Mouse (Mus musculus): ENCODE results near the gene Dnajc4. TPM values are rescaled to one million over a fixed set of nuclear protein-coding genes. Genes with fewer than 3 reads are reported as not detected.

Gene Dnajc4
- total RNA-seq (2021): 10 to 100 TPM; 21.9 to 22.9 TPM

DNA sequence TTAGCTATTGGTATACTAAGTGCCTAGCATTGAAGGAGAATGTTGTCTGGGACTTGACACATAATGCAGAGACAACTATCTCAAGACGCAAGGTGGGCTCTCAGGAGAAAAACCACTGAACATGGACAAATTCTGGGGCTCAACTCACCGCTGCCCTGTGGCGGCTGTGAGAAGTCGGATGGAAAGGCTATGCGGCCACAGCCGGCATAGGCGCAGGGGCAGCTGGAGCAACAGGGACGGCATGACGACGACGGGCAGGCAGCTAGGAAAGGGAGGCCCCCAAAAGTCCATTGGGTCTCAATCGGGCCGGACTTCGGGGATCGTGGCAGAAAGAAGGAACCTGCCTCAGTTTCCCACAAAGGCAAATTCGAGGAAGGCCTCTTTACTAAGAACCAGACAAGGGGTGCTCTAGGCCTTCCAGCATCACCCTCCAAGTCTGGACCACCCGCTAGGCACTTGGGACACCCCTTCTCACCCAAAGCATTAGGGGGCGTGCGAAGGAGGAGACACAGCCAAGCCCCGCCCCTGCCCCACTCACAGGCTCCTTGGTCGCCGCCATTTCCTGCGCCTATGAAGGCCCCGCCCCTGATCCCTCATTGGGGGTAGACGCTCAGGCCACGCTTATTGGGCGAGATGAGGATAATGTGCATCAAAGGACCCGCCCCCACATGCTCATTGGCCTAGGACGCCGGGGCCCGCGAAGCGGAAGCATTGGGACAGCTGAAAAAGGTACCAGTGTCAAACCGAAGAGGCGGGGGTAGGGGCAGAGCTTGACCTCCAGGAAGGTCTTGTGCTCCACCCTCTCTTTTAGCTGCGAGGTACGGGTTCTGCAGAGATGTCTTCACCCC is at the start of gene Dnajc4:
Gene Dnajc4, minus strand, starts transcription at position 562 of the 848 bp plus-strand sequence.
- DNase-seq: peak; percentile 93

DNA sequence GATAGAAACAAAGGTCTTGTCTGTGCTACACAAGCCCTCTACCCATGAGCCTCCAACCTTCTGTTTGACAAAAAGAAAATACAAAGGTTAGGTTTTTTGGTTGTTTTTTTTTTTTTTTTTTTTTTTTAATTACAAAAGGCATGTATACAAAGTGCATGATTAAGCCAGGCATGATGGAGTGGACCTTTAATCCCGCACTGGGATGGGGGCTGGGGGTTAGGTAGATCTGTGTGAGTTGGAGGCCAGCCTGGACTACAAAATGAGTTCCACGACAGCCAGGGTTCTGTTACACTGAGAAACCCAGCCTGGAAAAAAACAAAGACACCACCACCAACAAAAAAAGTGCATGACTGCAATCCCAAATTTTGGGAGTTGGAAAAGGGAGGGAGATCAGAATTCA is 48.8 kb upstream of the Dnajc4 start:
- no peak for DNase-seq

DNA sequence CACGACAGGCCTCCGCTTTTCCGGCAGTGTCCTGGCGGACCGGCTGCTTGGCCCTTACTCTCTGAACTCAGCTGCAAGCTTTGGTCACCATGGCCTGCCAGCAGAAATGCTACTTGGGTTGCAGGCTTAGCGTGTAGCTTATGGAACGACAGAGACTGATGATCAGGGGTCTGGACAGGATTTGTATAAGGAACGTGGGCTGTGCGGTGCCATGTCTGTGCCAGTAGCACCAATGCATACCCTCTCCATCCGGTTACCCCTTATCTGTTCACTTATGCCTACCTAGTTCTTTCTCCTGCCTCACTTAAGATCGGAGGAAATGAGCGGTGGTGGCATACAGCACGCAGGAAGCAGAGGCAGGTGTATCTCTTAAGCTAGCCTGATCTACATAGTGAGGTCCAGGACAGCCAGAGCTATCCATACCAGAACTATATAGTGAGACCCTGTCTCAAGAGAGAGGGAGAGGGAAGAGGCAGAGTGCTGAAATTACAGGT is 48.3 kb upstream of the Dnajc4 start:
- DNase-seq: no peak

GRCm38 (mm10) chr19:7039841-7040636 is 47.7 kb upstream of the Dnajc4 start, which contains the start of gene Stip1:
Gene Stip1 (minus strand): TSS chr19:7039967.
- peak; percentile 99 for DNase-seq

GRCm38 (mm10) chr19:7039088-7039720 is 46.8 kb upstream of the Dnajc4 start:
- peak in 1 of 2 experiments; percentile 42 for DNase-seq

- DNase-seq: no peak
Measured at GRCm38 (mm10) chr19:7034006-7034405, 41.6 kb upstream of the Dnajc4 start.

DNA sequence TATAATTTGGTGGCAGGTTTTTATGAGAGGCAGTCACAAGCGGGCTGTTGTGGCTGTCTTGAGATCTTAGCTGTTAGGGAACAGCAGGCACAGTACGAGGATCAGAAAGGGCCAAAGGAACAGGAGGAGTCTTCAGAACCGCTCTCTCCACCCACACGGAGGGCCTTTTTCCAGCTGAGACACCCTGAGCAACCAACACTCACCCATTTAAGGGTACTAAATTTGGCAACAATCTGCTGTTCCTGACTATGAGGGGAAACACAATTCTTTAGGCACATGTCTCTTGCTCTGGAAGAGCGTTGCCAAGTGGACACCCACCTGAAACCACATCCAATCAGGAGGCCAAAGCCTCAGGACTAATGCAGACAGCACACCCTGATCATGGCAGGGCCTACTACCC is 37.2 kb upstream of the Dnajc4 start:
- no peak for DNase-seq

GRCm38 (mm10) chr19:7020224-7020641 is 27.9 kb upstream of the Dnajc4 start:
- no peak for DNase-seq

DNA sequence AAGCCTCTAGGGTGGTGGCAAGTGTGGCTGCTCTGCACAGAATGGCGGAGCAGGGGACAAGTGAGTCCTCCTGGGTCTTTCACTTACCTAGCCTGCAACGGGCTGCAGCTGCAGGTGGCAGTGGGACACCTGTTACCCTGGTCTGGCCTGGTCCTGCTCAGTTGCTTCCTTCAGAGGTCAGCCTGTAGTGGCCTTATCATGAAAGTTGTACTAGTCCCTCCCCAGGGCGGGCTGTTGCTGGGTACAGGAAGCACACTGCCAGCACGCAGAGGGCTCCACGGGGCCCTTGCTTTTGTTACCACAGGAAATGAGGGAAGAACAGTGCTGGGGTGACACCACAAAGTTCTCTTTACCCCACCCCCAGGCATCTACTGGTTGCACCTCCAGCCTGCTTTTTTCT is 26.8 kb upstream of the Dnajc4 start, which contains the start of gene Fermt3:
Gene Fermt3, minus strand, starts transcription at position 279 of the 400 bp plus-strand sequence.
- no peak for DNase-seq

DNA sequence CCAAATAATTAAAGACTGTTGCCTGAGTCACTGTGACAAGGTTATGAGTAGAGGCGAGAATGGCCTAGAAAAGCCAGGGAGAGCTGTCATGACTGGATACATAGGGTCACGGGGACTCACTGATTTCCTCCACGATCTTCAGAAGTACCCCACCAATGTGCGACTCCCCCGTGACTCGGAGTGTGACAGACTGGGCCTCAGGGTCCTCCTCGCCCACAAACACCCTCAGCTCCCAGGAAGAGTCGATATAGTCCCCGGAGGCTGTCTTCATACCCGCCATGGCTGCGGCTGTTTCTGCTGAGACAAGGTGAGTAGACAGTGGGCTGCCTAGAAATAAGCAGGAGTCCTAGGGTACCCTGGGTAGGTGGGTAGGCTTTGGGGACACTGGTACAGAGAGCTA is 26.2 kb upstream of the Dnajc4 start:
- DNase-seq: no peak

DNA sequence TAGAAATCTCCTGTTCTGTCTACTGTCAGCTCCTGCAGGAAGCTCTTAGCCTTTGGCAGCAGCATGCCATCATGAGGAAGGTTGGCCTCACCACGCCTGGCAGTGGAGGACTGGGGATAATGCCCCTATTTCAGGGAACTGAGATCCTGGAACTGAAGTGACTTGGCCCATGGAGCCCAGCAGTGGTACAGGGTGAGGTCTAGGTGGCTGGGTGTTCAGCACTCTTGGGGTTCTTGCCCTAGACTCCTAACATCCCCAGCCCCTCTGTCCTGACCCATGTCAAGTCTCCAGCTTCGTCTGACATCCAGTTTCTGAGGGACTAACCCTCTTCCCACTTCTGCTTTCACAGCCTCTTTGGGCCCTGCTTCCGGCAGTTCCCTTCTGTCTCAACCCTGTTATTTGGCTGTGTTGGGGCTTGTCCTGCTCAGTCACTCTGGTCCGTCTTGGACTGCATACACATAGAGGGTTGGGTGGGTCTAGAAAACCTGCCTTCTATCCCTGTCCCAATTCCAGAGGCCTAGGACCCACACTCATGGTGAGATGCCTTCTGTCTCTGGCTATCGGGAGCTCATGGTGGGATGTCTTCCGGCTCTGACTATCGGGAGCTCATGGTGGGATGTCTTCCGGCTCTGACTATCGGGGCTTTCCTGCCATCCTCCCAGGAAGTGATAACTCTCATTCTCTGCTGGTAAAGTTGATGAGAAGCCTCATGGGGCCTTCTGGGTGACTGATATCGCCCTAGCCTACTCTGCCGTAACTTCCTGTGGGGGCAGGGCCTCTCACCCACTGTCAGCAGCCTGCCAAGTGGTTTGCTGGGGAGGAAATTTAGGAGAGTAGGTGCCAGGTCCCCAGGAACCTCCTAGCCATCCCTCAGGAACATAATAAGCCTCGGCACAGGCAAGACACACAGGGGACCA is 25.4 kb upstream of the Dnajc4 start:
- no peak for DNase-seq

DNA sequence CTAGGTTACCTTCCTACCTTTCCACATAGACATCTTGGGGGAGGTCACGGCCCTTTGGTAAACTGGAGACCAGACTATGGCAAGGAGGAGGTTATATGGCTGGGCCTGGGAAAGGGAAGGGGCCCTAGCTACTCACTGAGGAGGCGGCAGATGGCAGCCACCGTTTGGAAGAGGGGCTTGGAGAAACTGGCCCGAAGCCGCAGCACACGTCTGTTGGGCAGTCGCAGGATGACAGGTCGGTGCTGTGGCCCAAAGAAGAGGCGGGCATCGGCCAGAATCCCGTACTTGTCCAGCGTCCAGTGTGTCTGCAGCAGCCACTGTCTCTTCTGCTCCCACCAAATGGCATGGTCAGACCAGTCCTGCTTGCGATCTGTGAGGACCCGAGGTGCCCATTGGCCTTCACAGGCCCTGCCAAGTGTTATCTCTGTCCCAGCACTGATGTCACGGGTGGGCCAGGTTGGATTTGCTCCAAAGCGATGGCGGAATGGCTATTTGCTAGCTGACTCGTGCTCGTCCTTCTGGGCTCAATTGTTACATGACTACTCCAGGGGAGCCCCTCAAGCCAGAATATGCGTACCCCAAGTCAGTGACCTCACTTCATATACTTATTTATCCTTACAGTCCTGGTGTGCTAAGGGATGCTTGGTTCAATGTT is 22.2 kb upstream of the Dnajc4 start:
- DNase-seq: no peak

GRCm38 (mm10) chr19:7013984-7014383 is 21.6 kb upstream of the Dnajc4 start:
- no peak for DNase-seq

DNA sequence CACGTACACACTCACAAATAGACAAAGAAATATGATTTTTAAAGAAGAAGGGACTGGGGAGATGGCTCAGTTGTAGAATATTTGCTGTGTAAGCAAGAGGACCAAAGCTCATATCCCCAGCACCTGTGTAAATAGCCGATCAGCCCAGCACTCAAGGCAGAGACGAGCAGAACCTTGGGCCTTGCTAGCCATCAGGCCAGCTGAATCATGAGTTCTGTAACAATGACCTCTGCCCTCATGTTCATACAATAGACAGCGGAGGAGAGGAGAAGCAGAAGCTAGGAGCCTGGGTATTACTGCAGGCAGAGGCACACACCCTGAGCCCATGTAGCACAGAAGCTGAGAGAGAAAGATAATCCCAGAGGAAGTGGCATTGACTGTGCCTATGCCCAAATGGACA is 20.1 kb upstream of the Dnajc4 start:
- no peak for DNase-seq

- no peak for DNase-seq
Measured at GRCm38 (mm10) chr19:7006892-7007593, 14.7 kb upstream of the Dnajc4 start.

DNA sequence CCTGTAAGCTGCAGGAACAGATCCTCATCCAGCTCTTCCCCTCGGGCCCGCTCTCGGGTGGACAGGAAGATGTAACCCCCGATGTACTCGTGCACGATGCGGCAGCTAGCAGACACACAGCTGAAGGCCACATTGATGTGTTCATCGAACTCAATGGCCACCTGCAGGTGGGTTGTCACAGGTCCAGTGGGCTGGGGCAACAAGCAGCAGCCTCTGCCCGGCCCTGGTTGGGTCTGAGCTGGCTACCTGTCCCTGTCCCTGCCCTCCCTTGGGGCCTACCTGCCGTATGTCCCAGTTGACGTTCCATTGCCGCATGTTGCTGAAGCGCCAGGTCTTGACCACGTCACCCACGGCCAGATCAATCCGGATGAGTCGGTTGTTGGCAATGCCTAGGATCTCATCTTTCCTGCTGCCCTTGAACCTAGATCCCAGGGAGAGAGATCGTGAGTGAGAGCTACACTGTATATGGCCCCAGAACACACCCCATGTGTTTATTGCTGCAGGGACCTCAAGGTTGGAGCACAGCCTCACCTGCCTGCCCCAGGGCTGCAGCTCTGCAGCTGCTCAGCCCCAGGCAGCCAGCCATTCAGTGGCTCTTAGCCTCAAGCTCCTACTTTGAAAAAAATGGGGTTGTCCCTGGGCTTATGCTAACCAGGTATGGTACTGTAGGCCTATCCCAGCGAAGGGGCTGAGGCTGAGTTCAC is 7.1 kb upstream of the Dnajc4 start:
- DNase-seq: no peak

DNA sequence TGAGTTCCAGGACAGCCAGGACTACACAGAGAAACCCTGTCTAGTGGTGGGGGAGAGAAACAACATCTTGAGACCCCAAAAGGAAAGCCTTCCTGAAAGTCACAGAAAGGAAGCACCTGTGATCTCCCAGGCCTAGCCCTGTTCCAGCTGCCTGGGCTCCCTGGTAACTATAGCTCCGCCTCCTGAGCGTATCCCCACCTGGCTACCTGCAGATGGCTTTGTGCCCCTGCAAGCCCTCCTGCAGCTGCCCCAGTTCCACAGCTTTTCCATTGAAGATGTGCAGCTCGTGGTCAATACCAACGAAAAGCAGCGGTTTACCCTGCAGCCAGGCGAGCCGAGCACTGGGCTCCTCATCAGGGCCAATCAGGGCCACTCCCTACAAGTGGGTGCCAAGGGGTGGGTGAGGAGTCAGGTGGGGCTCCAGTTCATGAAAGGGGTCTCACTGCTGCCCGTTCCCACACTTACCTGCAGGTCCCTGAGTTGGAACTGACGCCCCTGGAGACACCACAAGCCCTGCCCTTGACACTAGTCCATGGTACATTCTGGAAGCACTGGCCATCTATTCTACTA is 5.4 kb upstream of the Dnajc4 start:
- no peak for DNase-seq

DNA sequence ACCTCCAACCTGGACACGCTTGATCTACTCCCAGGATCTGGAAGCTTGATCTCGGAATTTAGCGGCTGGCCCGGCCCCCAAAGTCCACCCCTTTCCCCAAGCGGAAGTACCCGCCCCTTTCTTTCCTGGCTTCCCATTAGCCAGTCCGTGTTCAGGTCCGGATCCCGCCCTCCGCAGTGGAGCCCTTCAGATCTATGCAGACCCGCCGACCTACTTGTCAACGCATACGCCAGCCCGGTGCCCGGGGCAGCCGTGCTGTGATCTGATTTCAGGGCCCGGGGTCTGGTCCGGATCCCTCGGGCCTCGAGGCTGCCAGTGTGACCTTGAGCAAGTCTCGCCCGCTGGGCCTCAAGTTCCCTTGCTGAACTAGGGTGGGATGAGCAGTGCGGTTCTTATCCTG is 3.6 kb upstream of the Dnajc4 start, which contains the start of the genes Nudt22 and Trpt1:
Gene Nudt22, minus strand, starts transcription at position 112 of the 400 bp plus-strand sequence.
Gene Trpt1, plus strand, starts transcription at position 126 of the 400 bp plus-strand sequence.
- DNase-seq: peak; percentile 82 to 83
